Mouse (Mus musculus): Measurements from ENCODE around the gene Mzf1. TPM values are rescaled to one million over a fixed set of nuclear protein-coding genes. Genes with fewer than 3 reads are reported as not detected.

Gene Mzf1
- polyA plus RNA-seq, 1 experiment from 2014 or later, result 2.1 TPM

- no peak within 1 kb of the TSS for H3K27ac ChIP-seq (ENCODE audit: low read length)
- WGBS, result 79% methylated on average over 3 of the region's 3 CpGs
- no peaks in the 10 kb centered on the region for H3K9me3 ChIP-seq (ENCODE audit: low read length)
- H3K4me2 ChIP-seq (replicated peaks; ENCODE audit: low read depth, low read length), result no peak within 1 kb of the TSS
- no peaks in the 10 kb centered on the region for H3K4me1 ChIP-seq (ENCODE audit: insufficient read depth, low read depth, low read length)
- no peak for ATAC-seq
- no peaks in the 10 kb centered on the region for H3K36me3 ChIP-seq (ENCODE audit: insufficient read depth, low read length)
- TF ChIP-seq CTCF (IDR thresholded peaks at IDR 0.05) (no peak), EP300 (IDR thresholded peaks at IDR 0.05) (no peak)
- no peak within 1 kb of the TSS for H3K4me3 ChIP-seq (ENCODE audit: low read depth, low read length)
- H3K27me3 ChIP-seq (replicated peaks; ENCODE audit: insufficient read depth, low read length), result no peaks in the 10 kb centered on the region
- H3K9ac ChIP-seq (replicated peaks; ENCODE audit: low read depth), result no peak within 1 kb of the TSS
- no peak for DNase-seq (ENCODE audit: low spot score)
Measured at GRCm38 (mm10) chr7:12998851-12999250, 55.7 kb downstream of the Mzf1 start, which contains the start of gene Trim28. Gene Trim28 (plus strand): TSS chr7:12999114.

- DNase-seq (ENCODE audit: low spot score) (no peak), ATAC-seq (no peak)
- H3K36me3 ChIP-seq (ENCODE audit: insufficient read depth, low read length), result no peaks in the 10 kb centered on the region
- no peak within 1 kb of the TSS for H3K4me3 ChIP-seq (ENCODE audit: low read depth, low read length)
- no peaks in the 10 kb centered on the region for H3K9me3 ChIP-seq (ENCODE audit: low read length)
- H3K4me2 ChIP-seq (replicated peaks; ENCODE audit: low read depth, low read length), result no peak within 1 kb of the TSS
- no peaks in the 10 kb centered on the region for H3K4me1 ChIP-seq (ENCODE audit: insufficient read depth, low read depth, low read length)
- H3K27ac ChIP-seq (ENCODE audit: low read length), result no peak within 1 kb of the TSS
- 78% methylated on average over 5 of the region's 5 CpGs for WGBS
- no peak for TF ChIP-seq CTCF (IDR thresholded peaks at IDR 0.05)
- TF ChIP-seq EP300 (IDR thresholded peaks at IDR 0.05), result no peak
- no peak within 1 kb of the TSS for H3K9ac ChIP-seq (replicated peaks; ENCODE audit: low read depth)
- H3K27me3 ChIP-seq (replicated peaks; ENCODE audit: insufficient read depth, low read length), result no peaks in the 10 kb centered on the region
Measured at GRCm38 (mm10) chr7:12998053-12998452, 56.5 kb downstream of the Mzf1 start, which contains the start of gene Slc27a5. Gene Slc27a5 (minus strand): TSS chr7:12998192.

DNA sequence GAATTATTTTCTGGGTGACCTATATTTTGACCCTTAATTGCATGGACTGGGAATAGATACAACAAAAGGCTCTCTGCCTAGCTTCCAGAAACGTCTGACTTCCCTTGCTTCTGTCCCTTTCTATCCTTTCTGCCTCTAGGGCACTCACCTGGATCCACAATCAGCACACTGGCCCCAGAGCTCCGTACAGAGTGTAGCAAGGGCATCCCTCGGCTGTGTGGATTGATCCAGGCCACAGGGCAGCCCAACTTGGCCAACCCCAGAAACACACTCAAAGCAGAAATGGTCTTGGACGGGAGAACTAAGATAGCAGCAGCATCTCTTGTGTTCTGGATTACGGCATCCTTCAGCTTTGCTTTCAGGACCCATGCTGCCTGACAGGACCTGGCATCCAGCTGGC, 57.3 kb downstream of the Mzf1 start:
- no peaks in the 10 kb centered on the region for H3K4me1 ChIP-seq (ENCODE audit: insufficient read depth, low read depth, low read length)
- 66% methylated on average over 5 of the region's 5 CpGs for WGBS
- H3K27ac ChIP-seq (ENCODE audit: low read length), result no peak overlapping the region
- no peaks in the 10 kb centered on the region for H3K36me3 ChIP-seq (ENCODE audit: insufficient read depth, low read length)
- TF ChIP-seq CTCF (IDR thresholded peaks at IDR 0.05) (no peak), EP300 (IDR thresholded peaks at IDR 0.05) (no peak)
- DNase-seq (ENCODE audit: low spot score) (no peak), ATAC-seq (no peak)
- H3K9me3 ChIP-seq (ENCODE audit: low read length), result no peaks in the 10 kb centered on the region
- H3K9ac ChIP-seq (replicated peaks; ENCODE audit: low read depth), result no peak overlapping the region
- no peak overlapping the region for H3K4me2 ChIP-seq (replicated peaks; ENCODE audit: low read depth, low read length)
- H3K27me3 ChIP-seq (replicated peaks; ENCODE audit: insufficient read depth, low read length), result no peaks in the 10 kb centered on the region
- H3K4me3 ChIP-seq (ENCODE audit: low read depth, low read length), result no peak overlapping the region

GRCm38 (mm10) chr7:12995862-12996261, 58.7 kb downstream of the Mzf1 start:
- H3K4me3 ChIP-seq (ENCODE audit: low read depth, low read length), result no peak overlapping the region
- H3K27ac ChIP-seq (ENCODE audit: low read length), result no peak overlapping the region
- no peaks in the 10 kb centered on the region for H3K36me3 ChIP-seq (ENCODE audit: insufficient read depth, low read length)
- H3K27me3 ChIP-seq (replicated peaks; ENCODE audit: insufficient read depth, low read length), result no peaks in the 10 kb centered on the region
- H3K9me3 ChIP-seq (ENCODE audit: low read length), result no peaks in the 10 kb centered on the region
- no peak overlapping the region for H3K4me2 ChIP-seq (replicated peaks; ENCODE audit: low read depth, low read length)
- no peaks in the 10 kb centered on the region for H3K4me1 ChIP-seq (ENCODE audit: insufficient read depth, low read depth, low read length)
- ATAC-seq (no peak), DNase-seq (ENCODE audit: low spot score) (no peak)
- no peak overlapping the region for H3K9ac ChIP-seq (replicated peaks; ENCODE audit: low read depth)
- TF ChIP-seq CTCF (IDR thresholded peaks at IDR 0.05), result no peak
- no peak for TF ChIP-seq EP300 (IDR thresholded peaks at IDR 0.05)

DNA sequence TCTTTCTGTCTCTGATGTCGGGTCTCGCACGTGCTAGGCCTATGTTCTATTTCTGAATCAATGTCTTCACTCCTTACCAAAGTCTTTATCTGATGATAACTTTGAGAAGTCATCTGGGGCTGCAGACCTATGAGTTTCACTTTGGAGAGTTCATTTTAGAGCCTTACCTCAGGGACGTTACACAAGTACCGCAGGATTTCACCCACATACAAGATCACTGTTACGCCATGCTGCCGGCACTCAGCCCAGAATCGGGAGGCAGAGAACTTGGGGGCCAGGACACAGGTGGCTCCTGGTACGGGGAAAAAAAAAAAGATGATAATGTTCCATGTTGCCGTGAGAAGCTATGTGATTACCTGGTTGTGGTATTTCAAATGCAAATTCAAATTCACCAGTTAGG, 61.4 kb downstream of the Mzf1 start:
- Histone ChIP-seq H3K4me1 (ENCODE audit: insufficient read depth, low read depth, low read length) (no peaks in the 10 kb centered on the region), H3K9ac (replicated peaks; ENCODE audit: low read depth) (no peak overlapping the region), H3K27me3 (replicated peaks; ENCODE audit: insufficient read depth, low read length) (no peaks in the 10 kb centered on the region), H3K4me2 (replicated peaks; ENCODE audit: low read depth, low read length) (no peak overlapping the region), H3K4me3 (ENCODE audit: low read depth, low read length) (no peak overlapping the region), H3K27ac (ENCODE audit: low read length) (no peak overlapping the region), H3K36me3 (ENCODE audit: insufficient read depth, low read length) (no peaks in the 10 kb centered on the region), H3K9me3 (ENCODE audit: low read length) (no peaks in the 10 kb centered on the region)
- ATAC-seq (no peak), DNase-seq (ENCODE audit: low spot score) (no peak)
- WGBS, result 85% methylated on average over 10 of the region's 10 CpGs
- TF ChIP-seq EP300 (IDR thresholded peaks at IDR 0.05) (no peak), CTCF (IDR thresholded peaks at IDR 0.05) (no peak)

Other genes starting within 250 kb of the Mzf1 start
- gene Zfp329, start 235.9 kb downstream of the Mzf1 start, polyA plus RNA-seq (2015; fragmentation: Nextera tagmentation; extraction: Ambion mirVana), result 7.2 and 8.5 TPM in 2 replicates
- gene Zfp110, start 220.0 kb downstream of the Mzf1 start, polyA plus RNA-seq (2015; fragmentation: Nextera tagmentation; extraction: Ambion mirVana), result 26.4 and 28.3 TPM in 2 replicates
- gene Zfp128, start 173.6 kb downstream of the Mzf1 start, polyA plus RNA-seq (2015; fragmentation: Nextera tagmentation; extraction: Ambion mirVana), result 2.5 TPM in 2 replicates
- 4.4 and 4.7 TPM in 2 replicates for gene Zscan22, start 156.9 kb downstream of the Mzf1 start, polyA plus RNA-seq (2015; fragmentation: Nextera tagmentation; extraction: Ambion mirVana)
- 609 and 716 TPM in 2 replicates for gene Rps5, start 132.5 kb downstream of the Mzf1 start, polyA plus RNA-seq (2015; fragmentation: Nextera tagmentation; extraction: Ambion mirVana)
- gene Rnf225, start 127.3 kb downstream of the Mzf1 start, polyA plus RNA-seq (2015; fragmentation: Nextera tagmentation; extraction: Ambion mirVana), result 1.3 and 1.4 TPM in 2 replicates
- gene Zfp324, start 88.9 kb downstream of the Mzf1 start, polyA plus RNA-seq (2015; fragmentation: Nextera tagmentation; extraction: Ambion mirVana), result 5.5 and 5.7 TPM in 2 replicates
- 3.9 and 4.0 TPM in 2 replicates for gene Zfp446, start 76.9 kb downstream of the Mzf1 start, polyA plus RNA-seq (2015; fragmentation: Nextera tagmentation; extraction: Ambion mirVana)
- not detected in 2 replicates for gene Slc27a5, start 56.6 kb downstream of the Mzf1 start, polyA plus RNA-seq (2015; fragmentation: Nextera tagmentation; extraction: Ambion mirVana)
- gene Trim28, start 55.6 kb downstream of the Mzf1 start, polyA plus RNA-seq (2015; fragmentation: Nextera tagmentation; extraction: Ambion mirVana), result 85.6 and 87.2 TPM in 2 replicates
- 11.9 and 12.2 TPM in 2 replicates for gene Zbtb45, start 44.7 kb downstream of the Mzf1 start, polyA plus RNA-seq (2015; fragmentation: Nextera tagmentation; extraction: Ambion mirVana)
- 254 and 264 TPM in 2 replicates for gene Chmp2a, start 20.0 kb downstream of the Mzf1 start, polyA plus RNA-seq (2015; fragmentation: Nextera tagmentation; extraction: Ambion mirVana)
- gene Ube2m, start 16.5 kb downstream of the Mzf1 start, polyA plus RNA-seq (2015; fragmentation: Nextera tagmentation; extraction: Ambion mirVana), result 67.8 and 78.1 TPM in 2 replicates
- not detected in 2 replicates for gene Vmn1r85, start 40.4 kb upstream of the Mzf1 start, polyA plus RNA-seq (2015; fragmentation: Nextera tagmentation; extraction: Ambion mirVana)
- gene Vmn1r86, start 65.2 kb upstream of the Mzf1 start, polyA plus RNA-seq (2015; fragmentation: Nextera tagmentation; extraction: Ambion mirVana), result not detected in 2 replicates
- not detected in 2 replicates for gene Vmn1r87, start 85.4 kb upstream of the Mzf1 start, polyA plus RNA-seq (2015; fragmentation: Nextera tagmentation; extraction: Ambion mirVana)
- gene Vmn1r88, start 104.8 kb upstream of the Mzf1 start, polyA plus RNA-seq (2015; fragmentation: Nextera tagmentation; extraction: Ambion mirVana), result not detected in 2 replicates
- not detected in 2 replicates for gene Vmn1r89, start 158.3 kb upstream of the Mzf1 start, polyA plus RNA-seq (2015; fragmentation: Nextera tagmentation; extraction: Ambion mirVana)
- gene Lig1, start 222.5 kb upstream of the Mzf1 start, polyA plus RNA-seq (2015; fragmentation: Nextera tagmentation; extraction: Ambion mirVana), result 16.5 and 20.2 TPM in 2 replicates
- gene Zswim9, start 224.0 kb upstream of the Mzf1 start, polyA plus RNA-seq (2015; fragmentation: Nextera tagmentation; extraction: Ambion mirVana), result 4.7 and 5.5 TPM in 2 replicates